In genomic region chr4:116175136-116175535, GRCm38 (mm10) we compare ENCODE assay signal across 19 mouse cellular contexts. TPM values are rescaled to one million over a fixed set of nuclear protein-coding genes. Genes with fewer than 3 reads are reported as not detected.
DNase-seq lines count a peak whose midpoint lies in the region; ATAC-seq and TF ChIP-seq lines count a peak whose summit lies in the region.
"Had no signal": no experiment of that assay in that cellular context is flagged by ENCODE, and none has a peak within 500 bp of the region (broad histone marks: within the 10 kb centered on the region; RNA-seq: fewer than 3 reads in every experiment).

No protein-coding gene starts in this region.

- intact Hi-C loops in gastrocnemius, adult 2 months (cut with DNase I), result no loop called here

- no peak for ATAC-seq in hindbrain, embryonic 16.5 days
- ATAC-seq in hindbrain, embryonic 11.5 days (ENCODE audit: low FRiP score), result no peak
- ATAC-seq in lung, embryonic 15.5 days (ENCODE audit: borderline replicate concordance, extremely low read depth, low FRiP score, low TSS enrichment), result no peak
- no peak for ATAC-seq in stomach, embryonic 14.5 days (ENCODE audit: insufficient number of reproducible peaks, insufficient read depth, low FRiP score, low read depth)
- ATAC-seq in CD4-positive, CD25-positive, alpha-beta regulatory T cell, adult 4 months, result no peak

- H3K27ac ChIP-seq in gastrocnemius, adult 2 months, result peak overlapping the region; percentile 87
- no peak overlapping the region for H3K27ac ChIP-seq in hindbrain, embryonic 16.5 days (ENCODE audit: low read depth, low read length)
- no peak overlapping the region for H3K27ac ChIP-seq in hindbrain, embryonic 11.5 days (ENCODE audit: low read depth, low read length)
- peak overlapping the region; percentile 96 for H3K27ac ChIP-seq in lung, embryonic 15.5 days
- peak overlapping the region; percentile 16; the same call in 1 of the 2 replicates for H3K27ac ChIP-seq in stomach, embryonic 14.5 days (ENCODE audit: low read length)

- TF ChIP-seq CTCF in gastrocnemius, adult 2 months (IDR thresholded peaks at IDR 0.05), result no peak

- H3K27me3 ChIP-seq in hindbrain, embryonic 16.5 days (replicated peaks; ENCODE audit: control insufficient read depth, insufficient read depth, low read length), result no peaks in the 10 kb centered on the region
- no peaks in the 10 kb centered on the region for H3K27me3 ChIP-seq in hindbrain, embryonic 11.5 days (ENCODE audit: control insufficient read depth, insufficient read depth, low read length)
- no peaks in the 10 kb centered on the region for H3K27me3 ChIP-seq in lung, embryonic 15.5 days
- H3K27me3 ChIP-seq in stomach, embryonic 14.5 days (ENCODE audit: control insufficient read depth, insufficient read depth, low read length), result no peaks in the 10 kb centered on the region
- H3K27me3 ChIP-seq: midbrain, embryonic 15.5 days had no signal

- no peaks in the 10 kb centered on the region for H3K9me3 ChIP-seq in hindbrain, embryonic 16.5 days (ENCODE audit: control insufficient read depth, low read length)
- H3K9me3 ChIP-seq in hindbrain, embryonic 11.5 days (ENCODE audit: control insufficient read depth, low read length), result no peaks in the 10 kb centered on the region
- H3K9me3 ChIP-seq in lung, embryonic 15.5 days, result no peaks in the 10 kb centered on the region
- H3K9me3 ChIP-seq in stomach, embryonic 14.5 days (ENCODE audit: control insufficient read depth, low read depth, low read length), result no peaks in the 10 kb centered on the region
- H3K9me3 ChIP-seq: embryonic facial prominence, embryonic 10.5 days; midbrain, embryonic 15.5 days had no signal

- peak overlapping the region; percentile 14; the same call in 1 of the 2 replicates for H3K4me2 ChIP-seq in hindbrain, embryonic 16.5 days (ENCODE audit: low read length)
- no peak overlapping the region for H3K4me2 ChIP-seq in hindbrain, embryonic 11.5 days (replicated peaks; ENCODE audit: low read depth, low read length)
- no peak overlapping the region for H3K4me2 ChIP-seq in lung, embryonic 15.5 days
- H3K4me2 ChIP-seq in stomach, embryonic 14.5 days (replicated peaks; ENCODE audit: low read depth, low read length), result 0 out of 2 replicates have a peak overlapping the region, but pooled peaks have one; percentile 1
- H3K4me2 ChIP-seq: midbrain, embryonic 15.5 days had no signal

- H3K9ac ChIP-seq in hindbrain, embryonic 16.5 days (ENCODE audit: low read depth, low read length), result no peak overlapping the region
- no peak overlapping the region for H3K9ac ChIP-seq in hindbrain, embryonic 11.5 days (ENCODE audit: low read depth, low read length)
- no peak overlapping the region for H3K9ac ChIP-seq in lung, embryonic 15.5 days
- H3K9ac ChIP-seq in stomach, embryonic 14.5 days (replicated peaks; ENCODE audit: low read depth, low read length), result no peak overlapping the region
- H3K9ac ChIP-seq: midbrain, embryonic 15.5 days had no signal

- DNase-seq in gastrocnemius, adult 2 months, result no peak
- no peak for DNase-seq in gastrocnemius, postnatal 10 days
- no peak for DNase-seq in hindbrain, embryonic 11.5 days (ENCODE audit: low spot score)
- no peak for DNase-seq in lung, postnatal 36 days
- DNase-seq: thymus, postnatal 25 days had no signal

- H3K4me1 ChIP-seq in hindbrain, embryonic 16.5 days (ENCODE audit: control insufficient read depth, insufficient read depth, low read depth, low read length), result peaks cover 19% of the 10 kb centered on the region
- H3K4me1 ChIP-seq in hindbrain, embryonic 11.5 days (replicated peaks; ENCODE audit: control insufficient read depth, insufficient read depth, low read length), result peaks cover 6% of the 10 kb centered on the region
- peaks cover 35% of the 10 kb centered on the region for H3K4me1 ChIP-seq in lung, embryonic 15.5 days
- H3K4me1 ChIP-seq in stomach, embryonic 14.5 days (ENCODE audit: control insufficient read depth, insufficient read depth, low read length), result peaks cover 22% of the 10 kb centered on the region; the same call in 1 of the 2 replicates

- no peaks in the 10 kb centered on the region for H3K36me3 ChIP-seq in hindbrain, embryonic 16.5 days (ENCODE audit: control insufficient read depth, insufficient read depth, low read length)
- H3K36me3 ChIP-seq in hindbrain, embryonic 11.5 days (ENCODE audit: control insufficient read depth, insufficient read depth, low read length), result no peaks in the 10 kb centered on the region
- no peaks in the 10 kb centered on the region for H3K36me3 ChIP-seq in lung, embryonic 15.5 days
- no peaks in the 10 kb centered on the region for H3K36me3 ChIP-seq in stomach, embryonic 14.5 days (ENCODE audit: control insufficient read depth, insufficient read depth, low read length)
- H3K36me3 ChIP-seq: embryonic facial prominence, embryonic 10.5 days; midbrain, embryonic 15.5 days had no signal

- no peak overlapping the region for H3K4me3 ChIP-seq in gastrocnemius, adult 2 months
- H3K4me3 ChIP-seq in hindbrain, embryonic 16.5 days (ENCODE audit: low read length), result no peak overlapping the region
- no peak overlapping the region for H3K4me3 ChIP-seq in hindbrain, embryonic 11.5 days (ENCODE audit: low read depth, low read length)
- H3K4me3 ChIP-seq in lung, embryonic 15.5 days, result no peak overlapping the region
- H3K4me3 ChIP-seq in stomach, embryonic 14.5 days (ENCODE audit: low read depth, low read length), result no peak overlapping the region
- H3K4me3 ChIP-seq: embryonic facial prominence, embryonic 10.5 days; midbrain, embryonic 15.5 days had no signal

RNA-seq across cellular contexts. Expression of gene Gm49337, which starts 2.0 kb away (rescaled TPM):
- under 1 TPM in 1 of 2 experiments, not detected in 1; 0.47 TPM for total RNA-seq in gastrocnemius, adult 2 months (2021)
- not detected for total RNA-seq in gastrocnemius, postnatal 10 days (2021)
- polyA plus RNA-seq in hindbrain, embryonic 16.5 days (2015; fragmentation: Nextera tagmentation; extraction: Ambion mirVana), result not detected in 2 replicates
- not detected in 2 replicates for polyA plus RNA-seq in hindbrain, embryonic 11.5 days (2014; fragmentation: Nextera tagmentation; extraction: Ambion mirVana)
- polyA plus RNA-seq in lung, embryonic 15.5 days (2015; fragmentation: Nextera tagmentation; extraction: Ambion mirVana), result not detected in 2 replicates
- polyA plus RNA-seq in stomach, embryonic 14.5 days (2014; fragmentation: Nextera tagmentation; extraction: Ambion mirVana), result not detected in 2 replicates
- not detected for polyA plus RNA-seq in CD4-positive, CD25-positive, alpha-beta regulatory T cell, adult 4 months (2017; shearing (Covaris generic))
- total RNA-seq: adrenal gland, postnatal 25 days; hematopoietic stem cell, adult 5-6 weeks; MEL had no signal
- polyA plus RNA-seq: C2C12; embryonic facial prominence, embryonic 10.5 days; kidney, embryonic 14.5 days; limb, embryonic 11.5 days; midbrain, embryonic 15.5 days; neural tube, embryonic 14.5 days had no signal

RNA-seq across cellular contexts. Expression of gene 1700042G07Rik, which starts 2.0 kb away (rescaled TPM):
- total RNA-seq in gastrocnemius, adult 2 months (2021), result not detected
- not detected for total RNA-seq in gastrocnemius, postnatal 10 days (2021)
- polyA plus RNA-seq in hindbrain, embryonic 16.5 days (2015; fragmentation: Nextera tagmentation; extraction: Ambion mirVana), result not detected in 2 replicates
- polyA plus RNA-seq in hindbrain, embryonic 11.5 days (2014; fragmentation: Nextera tagmentation; extraction: Ambion mirVana), result not detected in 2 replicates
- not detected in 2 replicates for polyA plus RNA-seq in lung, embryonic 15.5 days (2015; fragmentation: Nextera tagmentation; extraction: Ambion mirVana)
- polyA plus RNA-seq in stomach, embryonic 14.5 days (2014; fragmentation: Nextera tagmentation; extraction: Ambion mirVana), result not detected in 2 replicates
- polyA plus RNA-seq in CD4-positive, CD25-positive, alpha-beta regulatory T cell, adult 4 months (2017; shearing (Covaris generic)), result not detected
- total RNA-seq: adrenal gland, postnatal 25 days; hematopoietic stem cell, adult 5-6 weeks; layer of hippocampus, postnatal 14 days; MEL had no signal
- polyA plus RNA-seq: C2C12; embryonic facial prominence, embryonic 10.5 days; kidney, embryonic 14.5 days; limb, embryonic 11.5 days; midbrain, embryonic 15.5 days; neural tube, embryonic 14.5 days had no signal

RNA-seq across cellular contexts. Expression of gene Tspan1, which starts 7.7 kb away (rescaled TPM):
- under 1 TPM in 1 of 2 experiments, not detected in 1; 0.17 TPM for total RNA-seq in gastrocnemius, adult 2 months (2021)
- total RNA-seq in gastrocnemius, postnatal 10 days (2021), result not detected
- 0.11 and 0.63 TPM in 2 replicates for polyA plus RNA-seq in hindbrain, embryonic 16.5 days (2015; fragmentation: Nextera tagmentation; extraction: Ambion mirVana)
- polyA plus RNA-seq in hindbrain, embryonic 11.5 days (2014; fragmentation: Nextera tagmentation; extraction: Ambion mirVana), result 0.17 TPM in 1 of 2 replicates, not detected in the other
- polyA plus RNA-seq in lung, embryonic 15.5 days (2015; fragmentation: Nextera tagmentation; extraction: Ambion mirVana), result 10.6 and 13.3 TPM in 2 replicates
- 50.2 and 51.7 TPM in 2 replicates for polyA plus RNA-seq in stomach, embryonic 14.5 days (2014; fragmentation: Nextera tagmentation; extraction: Ambion mirVana)
- polyA plus RNA-seq in CD4-positive, CD25-positive, alpha-beta regulatory T cell, adult 4 months (2017; shearing (Covaris generic)), result under 1 TPM in 1 of 2 experiments, not detected in 1; 0.27 TPM
- total RNA-seq: adrenal gland, postnatal 25 days; hematopoietic stem cell, adult 5-6 weeks; layer of hippocampus, postnatal 14 days had no signal

RNA-seq across cellular contexts. Expression of gene Lurap1, which starts 24.0 kb away (rescaled TPM):
- 1 to 10 TPM; 4.9 to 6.9 TPM for total RNA-seq in gastrocnemius, adult 2 months (2021)
- total RNA-seq in gastrocnemius, postnatal 10 days (2021), result 10 to 100 TPM in 1 of 2 experiments, 1 to 10 TPM in 1; 9.6 to 14.5 TPM
- 3.3 and 3.7 TPM in 2 replicates for polyA plus RNA-seq in hindbrain, embryonic 16.5 days (2015; fragmentation: Nextera tagmentation; extraction: Ambion mirVana)
- polyA plus RNA-seq in hindbrain, embryonic 11.5 days (2014; fragmentation: Nextera tagmentation; extraction: Ambion mirVana), result 1.1 and 1.3 TPM in 2 replicates
- polyA plus RNA-seq in lung, embryonic 15.5 days (2015; fragmentation: Nextera tagmentation; extraction: Ambion mirVana), result 2.8 and 3.3 TPM in 2 replicates
- polyA plus RNA-seq in stomach, embryonic 14.5 days (2014; fragmentation: Nextera tagmentation; extraction: Ambion mirVana), result 3.0 and 3.5 TPM in 2 replicates
- under 1 TPM; 0.39 to 0.61 TPM for polyA plus RNA-seq in CD4-positive, CD25-positive, alpha-beta regulatory T cell, adult 4 months (2017; shearing (Covaris generic))

RNA-seq across cellular contexts. Expression of gene Pik3r3, which starts 46.3 kb away (rescaled TPM):
- 1 to 10 TPM; 5.6 to 7.3 TPM for total RNA-seq in gastrocnemius, adult 2 months (2021)
- 10 to 100 TPM in 1 of 2 experiments, 1 to 10 TPM in 1; 9.3 to 11.9 TPM for total RNA-seq in gastrocnemius, postnatal 10 days (2021)
- 47.4 and 57.2 TPM in 2 replicates for polyA plus RNA-seq in hindbrain, embryonic 16.5 days (2015; fragmentation: Nextera tagmentation; extraction: Ambion mirVana)
- 75.9 and 103 TPM in 2 replicates for polyA plus RNA-seq in hindbrain, embryonic 11.5 days (2014; fragmentation: Nextera tagmentation; extraction: Ambion mirVana)
- polyA plus RNA-seq in lung, embryonic 15.5 days (2015; fragmentation: Nextera tagmentation; extraction: Ambion mirVana), result 24.5 and 24.6 TPM in 2 replicates
- polyA plus RNA-seq in stomach, embryonic 14.5 days (2014; fragmentation: Nextera tagmentation; extraction: Ambion mirVana), result 21.6 and 24.6 TPM in 2 replicates
- 1 to 10 TPM; 3.8 to 5.1 TPM for polyA plus RNA-seq in CD4-positive, CD25-positive, alpha-beta regulatory T cell, adult 4 months (2017; shearing (Covaris generic))

Comparison
In these comparisons a context has a peak if more than half of its experiments do, and no peak if none do; other contexts are left out.
1. H3K4me2 ChIP-seq: peak in hindbrain, embryonic 16.5 days (single experiment) and stomach, embryonic 14.5 days (single experiment); none in hindbrain, embryonic 11.5 days (single experiment) and lung, embryonic 15.5 days (single experiment).
2. H3K27ac ChIP-seq: peak in gastrocnemius, adult 2 months (single experiment), lung, embryonic 15.5 days (single experiment) and stomach, embryonic 14.5 days (single experiment); none in hindbrain, embryonic 16.5 days (single experiment) and hindbrain, embryonic 11.5 days (single experiment).